Mouse (Mus musculus) embryonic fibroblast, embryonic 13.5 days (primary cell): ENCODE measurements around the gene Kpna2. TPM values are rescaled to one million over a fixed set of nuclear protein-coding genes. Genes with fewer than 3 reads are reported as not detected.
"Not testable (repeated sequence)": the region's sequence is repeated elsewhere in the genome, so short reads cannot be mapped to it uniquely, and the experiment has no call there.

ENCODE experiments used
- H3K27ac ChIP-seq: 2 replicates; pipeline ENCODE4 v1.5.1; 2012; ENCODE audit warnings: low read length, control low read depth, inconsistent platforms; ENCODE audit not compliant: insufficient read depth
- H3K4me1 ChIP-seq: 2 replicates; pipeline ENCODE4 v1.6.1; 2011; ENCODE audit warnings: low read length; ENCODE audit not compliant: control insufficient read depth, insufficient read depth
- H3K4me3 ChIP-seq: 2 replicates; pipeline ENCODE4 v1.5.1; 2011; ENCODE audit warnings: mild to moderate bottlenecking, control low read depth, low read length; ENCODE audit not compliant: insufficient read depth
- CTCF ChIP-seq: IDR thresholded peaks from 2 replicates; pipeline ENCODE4 v1.5.1; 2011; ENCODE audit warnings: mild to moderate bottlenecking, control low read depth, low read length, moderate library complexity, borderline replicate concordance; ENCODE audit not compliant: insufficient read depth
- POLR2A ChIP-seq: IDR thresholded peaks from 2 replicates; pipeline ENCODE4 v1.6.1; 2011; ENCODE audit warnings: low read depth, mild to moderate bottlenecking, control low read depth, low read length, moderate library complexity
- polyA plus RNA-seq: library from polyadenylated mRNA; stranded (reverse); fragments of >200 nt; gene quantifications from 2 replicates; pipeline ENCODE4 v1.2.4, GENCODE M21; 2011; ENCODE audit warnings: low read depth; ENCODE audit not compliant: missing spikeins, insufficient read length

Kpna2 gene
- polyA plus RNA-seq, 1 experiment, result 225 TPM

GRCm38 (mm10) chr11:106987384-106987783 is 12.0 kb downstream of the Kpna2 start:
- Histone ChIP-seq H3K4me1 (no peaks in the 10 kb centered on the region), H3K4me3 (no peak overlapping the region), H3K27ac (no peak overlapping the region)
- no peak for TF ChIP-seq POLR2A
- TF ChIP-seq CTCF, result no peak

GRCm38 (mm10) chr11:106985979-106986604 is 13.2 kb downstream of the Kpna2 start:
- not testable (repeated sequence) for H3K27ac ChIP-seq, H3K4me1 ChIP-seq, H3K4me3 ChIP-seq

- Histone ChIP-seq H3K4me3 (no peak overlapping the region), H3K27ac (peak overlapping the region; percentile 31; the same call in 1 of the 2 replicates), H3K4me1 (peaks cover 4% of the 10 kb centered on the region; the same call in 1 of the 2 replicates)
- TF ChIP-seq CTCF (no peak), POLR2A (no peak)
Measured at GRCm38 (mm10) chr11:106982351-106982750, 17.0 kb downstream of the Kpna2 start.

GRCm38 (mm10) chr11:106981787-106982186 is 17.6 kb downstream of the Kpna2 start:
- Histone ChIP-seq H3K4me3 (no peak overlapping the region), H3K4me1 (peaks cover 4% of the 10 kb centered on the region; the same call in 1 of the 2 replicates), H3K27ac (no peak overlapping the region; the same call in 1 of the 2 replicates)
- no peak for TF ChIP-seq POLR2A
- TF ChIP-seq CTCF, result no peak

GRCm38 (mm10) chr11:106980455-106980854 is 18.9 kb downstream of the Kpna2 start:
- TF ChIP-seq CTCF (0 out of 2 replicates have a peak, but pooled peaks have one; percentile 30), POLR2A (no peak)
- Histone ChIP-seq H3K4me1 (peaks cover 9% of the 10 kb centered on the region; the same call in 1 of the 2 replicates), H3K4me3 (no peak overlapping the region), H3K27ac (no peak overlapping the region)

- Histone ChIP-seq H3K4me3 (no peak overlapping the region), H3K27ac (no peak overlapping the region), H3K4me1 (peaks cover 5% of the 10 kb centered on the region; the same call in 1 of the 2 replicates)
- TF ChIP-seq POLR2A, result no peak
- no peak for TF ChIP-seq CTCF
Measured at GRCm38 (mm10) chr11:106976194-106976593, 23.1 kb downstream of the Kpna2 start.

GRCm38 (mm10) chr11:106975419-106976177 is 23.7 kb downstream of the Kpna2 start:
- Histone ChIP-seq H3K4me3 (no peak overlapping the region), H3K4me1 (peaks cover 5% of the 10 kb centered on the region; the same call in 1 of the 2 replicates), H3K27ac (no peak overlapping the region)
- no peak for TF ChIP-seq POLR2A
- TF ChIP-seq CTCF, result no peak

GRCm38 (mm10) chr11:106974440-106974839 is 24.9 kb downstream of the Kpna2 start:
- Histone ChIP-seq H3K4me1 (peaks cover 5% of the 10 kb centered on the region; the same call in 1 of the 2 replicates), H3K4me3 (no peak overlapping the region), H3K27ac (no peak overlapping the region)
- TF ChIP-seq CTCF (no peak), POLR2A (no peak)

- peaks cover 5% of the 10 kb centered on the region; the same call in 1 of the 2 replicates for H3K4me1 ChIP-seq
- no peak overlapping the region for H3K4me3 ChIP-seq
- no peak overlapping the region for H3K27ac ChIP-seq
- TF ChIP-seq CTCF, result no peak
- TF ChIP-seq POLR2A, result no peak
Measured at GRCm38 (mm10) chr11:106973016-106973415, 26.3 kb downstream of the Kpna2 start.

GRCm38 (mm10) chr11:106969798-106970197 is 29.5 kb downstream of the Kpna2 start:
- H3K4me1 ChIP-seq, result peaks cover 4% of the 10 kb centered on the region
- H3K4me3 ChIP-seq, result no peak overlapping the region
- TF ChIP-seq POLR2A (no peak), CTCF (no peak)
- H3K27ac ChIP-seq, result no peak overlapping the region
